In the genomic region with DNA sequence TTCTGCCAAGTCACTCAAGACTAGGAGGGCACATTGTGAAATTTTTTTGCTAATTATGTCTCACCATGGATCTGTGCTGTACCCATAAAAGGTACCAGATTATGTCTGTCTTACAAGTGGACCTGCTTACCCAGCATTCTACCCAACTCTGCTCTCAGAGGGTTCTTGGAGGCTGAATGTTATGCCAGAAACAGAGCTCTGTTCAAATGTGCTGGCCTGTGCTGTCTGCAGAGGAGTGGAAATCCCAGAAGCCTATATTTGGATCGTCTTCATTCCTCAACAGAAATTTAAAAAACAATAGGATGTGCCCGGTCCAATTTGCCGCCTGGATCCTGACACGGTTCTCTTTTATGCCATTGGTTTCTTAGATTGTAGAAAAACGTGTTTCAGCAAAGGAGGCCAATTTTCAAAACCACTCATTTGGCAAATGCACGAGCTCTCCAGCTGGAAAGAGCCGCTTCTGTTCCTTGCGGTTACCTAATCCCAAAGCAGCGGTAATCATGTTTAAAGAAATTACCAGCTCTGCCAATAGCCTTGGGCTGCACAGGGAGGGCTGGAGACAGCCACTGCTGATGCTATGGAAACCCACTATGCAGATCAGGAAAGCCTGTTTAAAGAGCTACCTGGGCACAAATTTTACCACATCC, we compare ENCODE assay signal across 10 mouse cellular contexts.
DNase-seq lines count a peak whose midpoint lies in the region; ATAC-seq lines count a peak whose summit lies in the region.
"Had no signal": no experiment of that assay in that cellular context is flagged by ENCODE, and none has a peak within 500 bp of the region (broad histone marks: within the 10 kb centered on the region; RNA-seq: fewer than 3 reads in every experiment).

No protein-coding gene starts in this region.

- H3K4me2 ChIP-seq in forebrain, embryonic 15.5 days (replicated peaks), result no peak overlapping the region
- H3K4me2 ChIP-seq in forebrain, embryonic 12.5 days, result no peak overlapping the region
- H3K4me2 ChIP-seq: stomach, embryonic 15.5 days had no signal

- H3K27me3 ChIP-seq in forebrain, embryonic 15.5 days, result no peaks in the 10 kb centered on the region
- no peaks in the 10 kb centered on the region for H3K27me3 ChIP-seq in forebrain, embryonic 12.5 days
- H3K27me3 ChIP-seq: stomach, embryonic 15.5 days had no signal

- no peaks in the 10 kb centered on the region for H3K36me3 ChIP-seq in forebrain, embryonic 15.5 days
- H3K36me3 ChIP-seq in forebrain, embryonic 12.5 days (replicated peaks), result no peaks in the 10 kb centered on the region
- H3K36me3 ChIP-seq: stomach, embryonic 15.5 days had no signal

- 31% methylated on average over 9 of the region's 9 CpGs for WGBS in forebrain, embryonic 15.5 days
- WGBS in forebrain, embryonic 12.5 days, result 78% methylated on average over 9 of the region's 9 CpGs

- DNase-seq in retina, postnatal 1 day, result peak; percentile 27
- DNase-seq in retina, embryonic 14.5 days (ENCODE audit: low spot score), result no peak
- DNase-seq in left cerebral cortex, postnatal 25 days (ENCODE audit: low spot score in 2 of 2), result peak; percentile 36 to 75
- no peak for DNase-seq in thymus, postnatal 14 days
- DNase-seq in urinary bladder, postnatal 10 days (ENCODE audit: low spot score), result no peak
- DNase-seq: cerebellum, adult 2 months had no signal

- H3K9me3 ChIP-seq in forebrain, embryonic 15.5 days, result no peaks in the 10 kb centered on the region
- H3K9me3 ChIP-seq in forebrain, embryonic 12.5 days, result no peaks in the 10 kb centered on the region
- H3K9me3 ChIP-seq: stomach, embryonic 15.5 days had no signal

- H3K4me1 ChIP-seq in forebrain, embryonic 15.5 days, result peaks cover 11% of the 10 kb centered on the region
- no peaks in the 10 kb centered on the region for H3K4me1 ChIP-seq in forebrain, embryonic 12.5 days
- H3K4me1 ChIP-seq: stomach, embryonic 15.5 days had no signal

- H3K27ac ChIP-seq in forebrain, embryonic 15.5 days (replicated peaks), result peak overlapping the region; percentile 64
- no peak overlapping the region for H3K27ac ChIP-seq in forebrain, embryonic 12.5 days
- H3K27ac ChIP-seq: stomach, embryonic 15.5 days had no signal

- ATAC-seq in forebrain, embryonic 15.5 days (replicated peaks), result peak; percentile 83
- no peak for ATAC-seq in forebrain, embryonic 12.5 days (ENCODE audit: low FRiP score)
- no peak for ATAC-seq in erythroblast, adult 5-6 weeks (replicated peaks; ENCODE audit: low FRiP score, poor library complexity, severe bottlenecking)

- no peak overlapping the region for H3K4me3 ChIP-seq in forebrain, embryonic 15.5 days
- no peak overlapping the region for H3K4me3 ChIP-seq in forebrain, embryonic 12.5 days (replicated peaks)
- H3K4me3 ChIP-seq: stomach, embryonic 15.5 days had no signal

- intact Hi-C loops in left cerebral cortex, postnatal 25 days (cut with DNase I), result no loop called here

- H3K9ac ChIP-seq in forebrain, embryonic 15.5 days (replicated peaks), result no peak overlapping the region
- no peak overlapping the region for H3K9ac ChIP-seq in forebrain, embryonic 12.5 days
- H3K9ac ChIP-seq: stomach, embryonic 15.5 days had no signal

Comparison
In these comparisons a context has a peak if more than half of its experiments do, and no peak if none do; other contexts are left out.
1. DNase-seq: peak in retina, postnatal 1 day (single experiment) and left cerebral cortex, postnatal 25 days (2 of 2); none in retina, embryonic 14.5 days (single experiment), thymus, postnatal 14 days (single experiment) and urinary bladder, postnatal 10 days (single experiment).